Mouse (Mus musculus) forebrain, embryonic 13.5 days (tissue): Measurements from ENCODE around the gene Ddx10. TPM values are rescaled to one million over a fixed set of nuclear protein-coding genes. Genes with fewer than 3 reads are reported as not detected.

ENCODE experiments used
- ATAC-seq: fragments of 200-750 bp; cut with Nextera tagmentation; 2 replicates; pipeline ENCODE4 v1.8.0; 2017
- H3K27ac ChIP-seq: fragments of 300-500 bp; sonication (generic); 2 replicates; pipeline ENCODE4 v1.5.1; 2015; ENCODE audit warnings: inconsistent platforms, mild to moderate bottlenecking, moderate library complexity
- H3K27me3 ChIP-seq: fragments of 300-500 bp; sonication (generic); 2 replicates; pipeline ENCODE4 v1.6.1; 2015; ENCODE audit warnings: mild to moderate bottlenecking, inconsistent platforms
- H3K36me3 ChIP-seq: fragments of 300-500 bp; sonication (generic); 2 replicates; pipeline ENCODE4 v1.6.1; 2015; ENCODE audit warnings: mild to moderate bottlenecking, inconsistent platforms; ENCODE audit not compliant: poor library complexity, severe bottlenecking
- H3K4me1 ChIP-seq: fragments of 300-500 bp; sonication (generic); 2 replicates; pipeline ENCODE4 v1.6.1; 2015; ENCODE audit warnings: inconsistent platforms
- H3K4me2 ChIP-seq: fragments of 300-500 bp; sonication (generic); 2 replicates; pipeline ENCODE4 v1.6.1; 2015; ENCODE audit warnings: inconsistent platforms, mild to moderate bottlenecking, moderate library complexity
- H3K4me3 ChIP-seq: fragments of 300-500 bp; sonication (generic); 2 replicates; pipeline ENCODE4 v1.5.1; 2015; ENCODE audit warnings: mild to moderate bottlenecking, inconsistent platforms
- H3K9ac ChIP-seq: fragments of 300-500 bp; sonication (generic); 2 replicates; pipeline ENCODE4 v1.6.1; 2015; ENCODE audit warnings: mild to moderate bottlenecking, inconsistent platforms
- H3K9me3 ChIP-seq: fragments of 300-500 bp; sonication (generic); replicated peaks from 2 replicates; pipeline ENCODE4 v1.6.1; 2016; ENCODE audit warnings: inconsistent platforms
- WGBS: fragments of 180-500 bp; shearing (Covaris S2); methylation state at CpG from one replicate; pipeline ENCODE4 v1.1.7; 2015; 5-methylcytosine and 5-hydroxymethylcytosine counted together
- polyA plus RNA-seq: library from polyadenylated mRNA; unstranded; fragments of >200 nt; fragmentation: Nextera tagmentation; extraction: Ambion mirVana; gene quantifications from 2 replicates; pipeline ENCODE4 v1.2.1, GENCODE M21; 2015

Gene Ddx10
- polyA plus RNA-seq, 1 experiment from 2014 or later: 23.5 TPM

DNA sequence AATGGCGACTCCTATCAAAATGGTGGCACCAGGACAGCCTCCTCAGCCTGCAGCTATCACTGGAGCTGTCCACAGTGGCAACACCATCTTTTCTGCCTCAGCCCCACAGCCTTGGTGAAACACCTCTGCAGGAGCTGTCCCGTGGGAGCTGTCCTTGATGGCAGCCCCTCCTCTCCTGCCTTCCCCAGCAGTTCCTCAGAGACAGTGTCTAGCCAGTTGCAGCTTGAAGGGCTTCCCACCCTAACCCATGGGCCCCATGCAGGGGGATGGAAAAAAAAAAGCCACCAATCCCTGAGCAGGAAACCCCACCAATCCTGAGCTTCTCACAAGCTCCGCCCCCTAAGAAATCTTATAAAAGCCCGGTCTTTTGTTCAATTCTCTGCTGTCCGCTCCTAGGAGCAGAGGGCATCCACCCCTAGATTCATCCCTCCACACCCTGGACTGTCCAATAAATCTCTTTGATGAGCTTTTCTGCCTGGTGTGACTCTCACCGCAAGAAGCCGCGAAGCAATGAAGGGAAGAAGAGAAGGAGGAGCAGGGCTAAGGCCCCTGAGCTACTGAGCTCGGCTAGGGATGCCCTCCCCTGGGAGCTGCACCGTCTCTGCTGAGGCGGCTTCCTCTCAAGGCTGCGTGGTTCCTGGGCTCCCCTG lies 176.9 kb downstream of the Ddx10 start:
- no peak overlapping the region for H3K4me3 ChIP-seq
- 75% methylated on average over 12 of the region's 12 CpGs for WGBS
- no peaks in the 10 kb centered on the region for H3K36me3 ChIP-seq
- no peaks in the 10 kb centered on the region for H3K9me3 ChIP-seq
- H3K9ac ChIP-seq: no peak overlapping the region
- H3K4me1 ChIP-seq: no peaks in the 10 kb centered on the region
- ATAC-seq: no peak
- H3K4me2 ChIP-seq: no peak overlapping the region
- H3K27ac ChIP-seq: no peak overlapping the region
- no peaks in the 10 kb centered on the region for H3K27me3 ChIP-seq

DNA sequence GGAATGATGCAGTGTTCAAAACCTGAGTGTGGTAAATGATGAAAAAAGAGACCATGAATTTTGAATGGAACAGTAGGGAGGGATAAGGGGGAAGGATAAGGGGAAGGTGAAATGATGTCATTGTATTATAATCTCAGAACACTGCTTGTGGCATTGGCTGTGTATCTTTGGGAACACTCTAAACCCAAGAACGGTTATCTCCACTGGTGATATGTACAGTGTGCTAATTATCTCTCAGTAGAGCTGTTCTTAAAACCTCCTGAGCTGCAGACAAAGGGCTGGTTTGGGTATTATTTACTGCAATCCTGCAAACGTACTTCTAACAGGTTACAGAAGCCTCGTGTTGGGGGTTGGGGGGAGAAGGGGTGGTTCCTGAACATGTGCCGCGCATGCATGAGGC lies 179.7 kb downstream of the Ddx10 start:
- no peak overlapping the region for H3K4me3 ChIP-seq
- no peaks in the 10 kb centered on the region for H3K9me3 ChIP-seq
- H3K4me1 ChIP-seq: no peaks in the 10 kb centered on the region
- H3K9ac ChIP-seq: no peak overlapping the region
- WGBS: 80% methylated on average over 5 of the region's 5 CpGs
- no peak overlapping the region for H3K27ac ChIP-seq
- no peak for ATAC-seq
- H3K4me2 ChIP-seq: no peak overlapping the region
- no peaks in the 10 kb centered on the region for H3K27me3 ChIP-seq
- H3K36me3 ChIP-seq: no peaks in the 10 kb centered on the region

DNA sequence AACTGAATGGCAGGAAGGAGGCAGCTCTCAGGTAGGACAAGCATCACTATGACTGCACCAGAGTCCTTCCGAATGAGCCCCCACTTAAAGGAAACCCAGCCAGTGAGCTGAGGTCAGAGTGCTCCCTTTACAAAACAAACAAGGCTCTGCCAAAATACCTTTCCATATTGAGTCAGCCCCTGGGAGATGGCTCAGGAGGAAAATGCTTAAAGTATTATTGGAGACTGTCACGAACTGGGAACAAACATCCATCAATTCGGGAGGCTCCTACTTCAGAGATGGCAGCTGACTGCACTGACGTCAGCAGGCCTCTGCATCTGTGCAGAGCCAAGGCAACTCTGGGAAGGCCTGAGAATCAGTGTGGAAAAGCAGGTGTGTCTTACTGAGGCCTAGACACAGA lies 181.4 kb downstream of the Ddx10 start:
- no peak overlapping the region for H3K4me3 ChIP-seq
- no peak for ATAC-seq
- 77% methylated on average over 4 of the region's 4 CpGs for WGBS

DNA sequence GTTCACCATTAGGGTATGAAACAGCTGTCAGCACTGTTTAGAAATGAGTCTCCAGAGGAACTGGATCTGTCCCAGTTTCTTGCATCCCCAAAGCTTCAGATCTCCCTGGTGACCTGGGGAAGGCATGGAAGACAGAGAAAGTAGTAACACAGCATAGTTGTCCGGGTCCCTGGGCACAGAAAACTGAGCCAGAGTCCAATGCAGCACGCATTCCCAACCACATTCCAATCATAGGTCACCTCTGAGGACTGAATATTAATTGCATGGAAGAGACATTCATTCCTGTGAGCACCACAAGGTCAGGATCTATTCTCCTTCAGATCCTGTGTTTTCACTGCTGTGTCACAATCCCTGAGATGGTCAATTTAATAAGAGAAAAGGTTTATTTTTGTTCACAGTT lies 182.8 kb downstream of the Ddx10 start:
- H3K27ac ChIP-seq: no peak overlapping the region
- H3K4me3 ChIP-seq: no peak overlapping the region
- 69% methylated on average over 2 of the region's 2 CpGs for WGBS
- H3K27me3 ChIP-seq: no peaks in the 10 kb centered on the region
- no peaks in the 10 kb centered on the region for H3K36me3 ChIP-seq
- no peak overlapping the region for H3K4me2 ChIP-seq
- no peaks in the 10 kb centered on the region for H3K4me1 ChIP-seq
- ATAC-seq: no peak
- no peaks in the 10 kb centered on the region for H3K9me3 ChIP-seq
- no peak overlapping the region for H3K9ac ChIP-seq

More for the DNA sequence above, 181.4 kb downstream of the Ddx10 start:
- Histone ChIP-seq H3K4me1 (no peaks in the 10 kb centered on the region), H3K36me3 (no peaks in the 10 kb centered on the region), H3K4me2 (no peak overlapping the region), H3K27ac (no peak overlapping the region), H3K9me3 (no peaks in the 10 kb centered on the region), H3K27me3 (no peaks in the 10 kb centered on the region), H3K9ac (no peak overlapping the region)

DNA sequence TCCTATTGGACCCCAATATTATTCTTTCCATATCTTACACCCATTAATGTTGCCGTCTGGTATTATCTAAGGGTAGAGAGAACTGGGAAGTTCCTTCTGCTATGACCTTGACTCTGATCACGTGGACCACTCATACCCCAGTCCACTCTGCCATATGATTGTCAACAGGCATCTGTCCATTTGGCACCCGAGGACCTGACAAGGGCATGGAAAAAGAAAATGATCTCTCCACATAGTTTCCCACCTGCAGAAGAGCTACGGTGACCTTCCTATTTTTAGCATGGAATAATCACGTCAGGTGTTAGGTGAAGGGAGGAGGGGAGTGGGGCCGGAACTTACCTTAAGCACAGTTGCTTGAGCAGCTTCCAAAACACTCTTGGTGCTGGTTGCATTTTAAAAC lies 183.3 kb downstream of the Ddx10 start:
- Histone ChIP-seq H3K9ac (no peak overlapping the region), H3K36me3 (no peaks in the 10 kb centered on the region), H3K27me3 (no peaks in the 10 kb centered on the region), H3K4me3 (no peak overlapping the region), H3K27ac (no peak overlapping the region), H3K9me3 (no peaks in the 10 kb centered on the region), H3K4me2 (no peak overlapping the region), H3K4me1 (no peaks in the 10 kb centered on the region)
- WGBS: 91% methylated on average over 6 of the region's 6 CpGs
- no peak for ATAC-seq

DNA sequence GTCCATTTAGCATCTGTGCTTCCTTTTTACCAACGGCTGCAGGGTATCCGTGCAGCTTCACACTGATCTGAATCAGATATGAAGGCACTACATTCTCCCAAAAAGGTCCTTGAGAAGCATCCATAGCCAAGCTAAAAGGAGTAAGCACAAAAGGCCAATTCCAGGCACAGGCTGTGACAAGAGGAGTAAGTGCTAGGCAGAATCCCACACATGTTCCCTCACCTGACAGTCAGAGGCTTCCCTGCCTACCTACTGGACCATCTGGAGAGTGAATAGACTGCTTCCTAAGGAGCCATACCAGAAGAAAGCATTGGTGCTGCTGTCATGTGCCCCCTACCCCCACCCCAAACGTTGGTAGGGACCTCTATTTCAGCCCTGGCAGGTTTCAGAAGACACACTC lies 192.5 kb downstream of the Ddx10 start:
- Histone ChIP-seq H3K4me1 (no peaks in the 10 kb centered on the region), H3K36me3 (no peaks in the 10 kb centered on the region), H3K4me3 (no peak overlapping the region), H3K27me3 (no peaks in the 10 kb centered on the region), H3K4me2 (no peak overlapping the region), H3K27ac (no peak overlapping the region), H3K9ac (no peak overlapping the region), H3K9me3 (no peaks in the 10 kb centered on the region)
- 66% methylated on average over 3 of the region's 3 CpGs for WGBS
- no peak for ATAC-seq

Other genes with a start within 250 kb of the Ddx10 start
- 0.10 TPM in 1 of 2 replicates, not detected in the other for gene Exph5, start 53.6 kb upstream of the Ddx10 start, polyA plus RNA-seq
- 4.3 and 4.9 TPM in 2 replicates for gene Kdelc2, start 136.0 kb upstream of the Ddx10 start, polyA plus RNA-seq
- 0.13 TPM in 2 replicates for gene 4930550C14Rik, start 154.3 kb upstream of the Ddx10 start, polyA plus RNA-seq